Mouse (Mus musculus): ENCODE data around the gene Phospho1.

Gene Phospho1

GRCm38 (mm10) chr11:95833631-95834142, 9.4 kb downstream of the Phospho1 start:
- intact Hi-C loops (cut with DNase I): no loop called here

- intact Hi-C loops (cut with DNase I): no loop called here
Measured at GRCm38 (mm10) chr11:95834143-95834667, 9.9 kb downstream of the Phospho1 start.

GRCm38 (mm10) chr11:95834742-95835710, 10.7 kb downstream of the Phospho1 start:
- intact Hi-C loops (cut with DNase I): no loop called here

GRCm38 (mm10) chr11:95835832-95836231, 11.5 kb downstream of the Phospho1 start:
- intact Hi-C loops (cut with DNase I): no loop called here

- intact Hi-C loops (cut with DNase I): no loop called here
Measured at GRCm38 (mm10) chr11:95836433-95836832, 12.1 kb downstream of the Phospho1 start.

- intact Hi-C loops (cut with DNase I): no loop called here
Measured at GRCm38 (mm10) chr11:95837059-95837458, 12.8 kb downstream of the Phospho1 start, which contains the start of gene Gngt2. Gene Gngt2 (plus strand): TSS chr11:95837216.

GRCm38 (mm10) chr11:95838598-95838997, 14.3 kb downstream of the Phospho1 start:
- intact Hi-C loops (cut with DNase I): no loop called here

- intact Hi-C loops (cut with DNase I): no loop called here
Measured at GRCm38 (mm10) chr11:95838999-95839868, 14.9 kb downstream of the Phospho1 start.

GRCm38 (mm10) chr11:95840694-95841497, 16.6 kb downstream of the Phospho1 start:
- intact Hi-C loops (cut with DNase I): no loop called here

GRCm38 (mm10) chr11:95841498-95841830, 17.2 kb downstream of the Phospho1 start:
- intact Hi-C loops (cut with DNase I): no loop called here

- intact Hi-C loops (cut with DNase I): no loop called here
Measured at GRCm38 (mm10) chr11:95842074-95842681, 17.9 kb downstream of the Phospho1 start, which contains the start of gene Abi3. Gene Abi3 (minus strand): TSS chr11:95842476.

GRCm38 (mm10) chr11:95842953-95843352, 18.7 kb downstream of the Phospho1 start:
- intact Hi-C loops (cut with DNase I): no loop called here

- intact Hi-C loops (cut with DNase I): no loop called here
Measured at GRCm38 (mm10) chr11:95843421-95843950, 19.2 kb downstream of the Phospho1 start.

GRCm38 (mm10) chr11:95844935-95845334, 20.6 kb downstream of the Phospho1 start:
- intact Hi-C loops (cut with DNase I): no loop called here

- intact Hi-C loops (cut with DNase I): no loop called here
Measured at GRCm38 (mm10) chr11:95850898-95851297, 26.6 kb downstream of the Phospho1 start.

- intact Hi-C loops (cut with DNase I): loop anchor here (2.0 kb wide), 1 partner anchor 25 kb away; no protein-coding TSS in a partner anchor
Measured at GRCm38 (mm10) chr11:95853684-95854083, 29.4 kb downstream of the Phospho1 start.

GRCm38 (mm10) chr11:95857306-95857705, 33.0 kb downstream of the Phospho1 start:
- intact Hi-C loops (cut with DNase I): no loop called here

GRCm38 (mm10) chr11:95857716-95858527, 33.6 kb downstream of the Phospho1 start:
- intact Hi-C loops (cut with DNase I): no loop called here
